Mouse (Mus musculus) spleen, postnatal 4 days (tissue): ENCODE measurements around the gene Hoxa4.

Experiments
- DNase-seq, 2 experiments: peaks; one replicate each; pipeline ENCODE4 v3.0.0; 2022; ENCODE audit warnings: low spot score in 2 of 2

Hoxa4 gene

GRCm38 (mm10) chr6:52180213-52180710 is 11.3 kb downstream of the Hoxa4 start:
- no peak for DNase-seq

GRCm38 (mm10) chr6:52179690-52180089 is 11.9 kb downstream of the Hoxa4 start:
- DNase-seq: no peak

- no peak for DNase-seq
Measured at GRCm38 (mm10) chr6:52178918-52179665, 12.5 kb downstream of the Hoxa4 start.

GRCm38 (mm10) chr6:52177806-52178205 is 13.7 kb downstream of the Hoxa4 start:
- no peak for DNase-seq

GRCm38 (mm10) chr6:52177061-52177735 is 14.4 kb downstream of the Hoxa4 start, which contains the start of gene 5730596B20Rik:
Gene 5730596B20Rik (plus strand): TSS chr6:52177498.
- no peak for DNase-seq

GRCm38 (mm10) chr6:52176391-52176790 is 15.2 kb downstream of the Hoxa4 start:
- no peak for DNase-seq

- no peak for DNase-seq
Measured at GRCm38 (mm10) chr6:52175864-52176263, 15.7 kb downstream of the Hoxa4 start.

GRCm38 (mm10) chr6:52174968-52175751 is 16.4 kb downstream of the Hoxa4 start:
- no peak for DNase-seq

- no peak for DNase-seq
Measured at GRCm38 (mm10) chr6:52173648-52174047, 17.9 kb downstream of the Hoxa4 start.

GRCm38 (mm10) chr6:52172501-52172900 is 19.1 kb downstream of the Hoxa4 start:
- no peak for DNase-seq

- no peak for DNase-seq
Measured at GRCm38 (mm10) chr6:52171938-52172337, 19.6 kb downstream of the Hoxa4 start.

- no peak for DNase-seq
Measured at GRCm38 (mm10) chr6:52171331-52171730, 20.2 kb downstream of the Hoxa4 start.

GRCm38 (mm10) chr6:52170898-52171223 is 20.7 kb downstream of the Hoxa4 start:
- no peak for DNase-seq

- peak in 1 of 2 experiments; percentile 61 for DNase-seq
Measured at GRCm38 (mm10) chr6:52170166-52170897, 21.2 kb downstream of the Hoxa4 start.

GRCm38 (mm10) chr6:52169499-52170165 is 21.9 kb downstream of the Hoxa4 start:
- peak in 1 of 2 experiments; percentile 56 for DNase-seq

- peak in 1 of 2 experiments; percentile 57 for DNase-seq
Measured at GRCm38 (mm10) chr6:52168191-52169055, 23.1 kb downstream of the Hoxa4 start.

GRCm38 (mm10) chr6:52167736-52168161 is 23.8 kb downstream of the Hoxa4 start:
- peak in 1 of 2 experiments; percentile 47 for DNase-seq

GRCm38 (mm10) chr6:52167176-52167575 is 24.4 kb downstream of the Hoxa4 start:
- no peak for DNase-seq

GRCm38 (mm10) chr6:52166431-52167077 is 25.0 kb downstream of the Hoxa4 start:
- peak in 1 of 2 experiments; percentile 35 for DNase-seq
